Mouse (Mus musculus): Measurements from ENCODE around the gene Haus2. TPM values are rescaled to one million over a fixed set of nuclear protein-coding genes. Genes with fewer than 3 reads are reported as not detected.

Haus2 gene
- polyA plus RNA-seq, 1 experiment, result 6.8 TPM

- TF ChIP-seq POLR2A (IDR thresholded peaks at IDR 0.05; ENCODE audit: borderline replicate concordance, control insufficient read depth, low read depth, low read length), result no peak; the same call in 1 of the 2 replicates
- no peak for TF ChIP-seq CTCF (IDR thresholded peaks at IDR 0.05; ENCODE audit: control insufficient read depth, insufficient read depth, low read length)
- WGBS, result 5% methylated on average over 36 of the region's 36 CpGs
- Histone ChIP-seq H3K27ac (ENCODE audit: control insufficient read depth, insufficient read depth, low read depth, low read length, poor library complexity) (no peak within 1 kb of the TSS; the same call in 1 of the 2 replicates), H3K4me1 (ENCODE audit: control insufficient read depth, insufficient read depth, low read length) (no peaks in the 10 kb centered on the region; the same call in 1 of the 2 replicates), H3K4me3 (replicated peaks; ENCODE audit: control insufficient read depth, low read depth, low read length) (peak within 1 kb of the TSS; percentile 63)
These were observed 19.9 kb downstream of the Haus2 start, which contains the start of gene Stard9 for GRCm38 (mm10) chr2:120628886-120629735. TSS of gene Stard9 (plus strand) at chr2:120629121.

- Histone ChIP-seq H3K4me3 (replicated peaks; ENCODE audit: control insufficient read depth, low read depth, low read length) (no peak overlapping the region), H3K4me1 (ENCODE audit: control insufficient read depth, insufficient read depth, low read length) (no peaks in the 10 kb centered on the region; the same call in 1 of the 2 replicates), H3K27ac (ENCODE audit: control insufficient read depth, insufficient read depth, low read depth, low read length, poor library complexity) (no peak overlapping the region)
- 75% methylated on average over 2 of the region's 2 CpGs for WGBS
- no peak for TF ChIP-seq POLR2A (IDR thresholded peaks at IDR 0.05; ENCODE audit: borderline replicate concordance, control insufficient read depth, low read depth, low read length)
- no peak for TF ChIP-seq CTCF (IDR thresholded peaks at IDR 0.05; ENCODE audit: control insufficient read depth, insufficient read depth, low read length)
These were observed 21.1 kb downstream of the Haus2 start for GRCm38 (mm10) chr2:120630246-120630645.

GRCm38 (mm10) chr2:120630655-120631054, 21.5 kb downstream of the Haus2 start:
- Histone ChIP-seq H3K27ac (ENCODE audit: control insufficient read depth, insufficient read depth, low read depth, low read length, poor library complexity) (no peak overlapping the region), H3K4me3 (replicated peaks; ENCODE audit: control insufficient read depth, low read depth, low read length) (no peak overlapping the region), H3K4me1 (ENCODE audit: control insufficient read depth, insufficient read depth, low read length) (no peaks in the 10 kb centered on the region; the same call in 1 of the 2 replicates)
- 54% methylated on average over 2 of the region's 2 CpGs for WGBS
- TF ChIP-seq POLR2A (IDR thresholded peaks at IDR 0.05; ENCODE audit: borderline replicate concordance, control insufficient read depth, low read depth, low read length), result no peak
- TF ChIP-seq CTCF (IDR thresholded peaks at IDR 0.05; ENCODE audit: control insufficient read depth, insufficient read depth, low read length), result no peak

- TF ChIP-seq POLR2A (IDR thresholded peaks at IDR 0.05; ENCODE audit: borderline replicate concordance, control insufficient read depth, low read depth, low read length), result no peak
- no peak for TF ChIP-seq CTCF (IDR thresholded peaks at IDR 0.05; ENCODE audit: control insufficient read depth, insufficient read depth, low read length)
- no peaks in the 10 kb centered on the region; the same call in 1 of the 2 replicates for H3K4me1 ChIP-seq (ENCODE audit: control insufficient read depth, insufficient read depth, low read length)
- WGBS, result 32% methylated on average over 2 of the region's 2 CpGs
- no peak overlapping the region for H3K4me3 ChIP-seq (replicated peaks; ENCODE audit: control insufficient read depth, low read depth, low read length)
- no peak overlapping the region for H3K27ac ChIP-seq (ENCODE audit: control insufficient read depth, insufficient read depth, low read depth, low read length, poor library complexity)
These were observed 22.3 kb downstream of the Haus2 start for GRCm38 (mm10) chr2:120631521-120631920.

- Histone ChIP-seq H3K4me1 (ENCODE audit: control insufficient read depth, insufficient read depth, low read length) (no peaks in the 10 kb centered on the region; the same call in 1 of the 2 replicates), H3K4me3 (replicated peaks; ENCODE audit: control insufficient read depth, low read depth, low read length) (no peak overlapping the region), H3K27ac (ENCODE audit: control insufficient read depth, insufficient read depth, low read depth, low read length, poor library complexity) (no peak overlapping the region)
- no peak for TF ChIP-seq CTCF (IDR thresholded peaks at IDR 0.05; ENCODE audit: control insufficient read depth, insufficient read depth, low read length)
- no peak for TF ChIP-seq POLR2A (IDR thresholded peaks at IDR 0.05; ENCODE audit: borderline replicate concordance, control insufficient read depth, low read depth, low read length)
- WGBS, result under 1% methylated on average over 4 of the region's 4 CpGs
These were observed 22.8 kb downstream of the Haus2 start for GRCm38 (mm10) chr2:120631957-120632356.

GRCm38 (mm10) chr2:120640835-120641234, 31.7 kb downstream of the Haus2 start:
- Histone ChIP-seq H3K4me1 (ENCODE audit: control insufficient read depth, insufficient read depth, low read length) (no peaks in the 10 kb centered on the region; the same call in 1 of the 2 replicates), H3K27ac (ENCODE audit: control insufficient read depth, insufficient read depth, low read depth, low read length, poor library complexity) (no peak overlapping the region), H3K4me3 (replicated peaks; ENCODE audit: control insufficient read depth, low read depth, low read length) (no peak overlapping the region)
- 74% methylated on average over 8 of the region's 8 CpGs for WGBS
- TF ChIP-seq CTCF (IDR thresholded peaks at IDR 0.05; ENCODE audit: control insufficient read depth, insufficient read depth, low read length), result no peak
- no peak for TF ChIP-seq POLR2A (IDR thresholded peaks at IDR 0.05; ENCODE audit: borderline replicate concordance, control insufficient read depth, low read depth, low read length)

GRCm38 (mm10) chr2:120643836-120644235, 34.7 kb downstream of the Haus2 start:
- no peak overlapping the region for H3K27ac ChIP-seq (ENCODE audit: control insufficient read depth, insufficient read depth, low read depth, low read length, poor library complexity)
- H3K4me3 ChIP-seq (replicated peaks; ENCODE audit: control insufficient read depth, low read depth, low read length), result no peak overlapping the region
- H3K4me1 ChIP-seq (ENCODE audit: control insufficient read depth, insufficient read depth, low read length), result no peaks in the 10 kb centered on the region; the same call in 1 of the 2 replicates
- TF ChIP-seq CTCF (IDR thresholded peaks at IDR 0.05; ENCODE audit: control insufficient read depth, insufficient read depth, low read length), result no peak
- no peak for TF ChIP-seq POLR2A (IDR thresholded peaks at IDR 0.05; ENCODE audit: borderline replicate concordance, control insufficient read depth, low read depth, low read length)
- WGBS, result 78% methylated on average over 7 of the region's 7 CpGs

GRCm38 (mm10) chr2:120646777-120647176, 37.6 kb downstream of the Haus2 start:
- WGBS, result 54% methylated on average over 4 of the region's 4 CpGs
- TF ChIP-seq CTCF (IDR thresholded peaks at IDR 0.05; ENCODE audit: control insufficient read depth, insufficient read depth, low read length) (no peak), POLR2A (IDR thresholded peaks at IDR 0.05; ENCODE audit: borderline replicate concordance, control insufficient read depth, low read depth, low read length) (no peak)
- no peak overlapping the region for H3K27ac ChIP-seq (ENCODE audit: control insufficient read depth, insufficient read depth, low read depth, low read length, poor library complexity)
- no peak overlapping the region for H3K4me3 ChIP-seq (replicated peaks; ENCODE audit: control insufficient read depth, low read depth, low read length)
- no peaks in the 10 kb centered on the region; the same call in 1 of the 2 replicates for H3K4me1 ChIP-seq (ENCODE audit: control insufficient read depth, insufficient read depth, low read length)
